Mouse (Mus musculus) thymus, postnatal 0 days (tissue): ENCODE measurements around the gene Cbx1. TPM values are rescaled to one million over a fixed set of nuclear protein-coding genes. Genes with fewer than 3 reads are reported as not detected.
"Not testable (repeated sequence)": the region's sequence is repeated elsewhere in the genome, so short reads cannot be mapped to it uniquely, and the experiment has no call there.

Source experiments
- DNase-seq: peaks from one replicate; pipeline ENCODE4 v3.0.0-alpha.2; 2015; ENCODE audit warnings: low spot score
- polyA plus RNA-seq: library from polyadenylated mRNA; unstranded; fragments of >200 nt; fragmentation: Nextera tagmentation; extraction: Ambion mirVana; gene quantifications from 2 replicates; pipeline ENCODE4 v1.2.1, GENCODE M21; 2015

Gene Cbx1
- polyA plus RNA-seq, 1 experiment from 2014 or later = 129 TPM

DNA sequence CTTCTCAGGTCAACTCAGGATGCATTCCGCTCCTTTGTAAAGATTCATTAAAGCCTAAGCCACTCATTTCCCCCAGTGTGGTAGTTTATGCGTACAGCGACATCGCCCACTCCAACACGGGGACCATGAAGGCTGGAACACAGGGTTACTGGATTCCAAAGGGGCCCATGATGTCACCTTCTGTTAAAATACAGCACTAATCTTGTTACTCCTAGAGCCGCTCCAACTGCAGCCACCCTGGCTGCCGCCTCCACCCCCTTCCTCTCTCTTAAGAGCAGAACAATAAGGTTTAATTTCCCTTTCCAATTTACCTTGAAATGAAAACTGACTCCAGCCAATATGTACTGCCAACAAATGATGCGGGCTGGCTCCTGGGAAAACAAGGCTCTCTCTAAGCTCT, 13.9 kb upstream of the Cbx1 start:
- DNase-seq = no peak

DNA sequence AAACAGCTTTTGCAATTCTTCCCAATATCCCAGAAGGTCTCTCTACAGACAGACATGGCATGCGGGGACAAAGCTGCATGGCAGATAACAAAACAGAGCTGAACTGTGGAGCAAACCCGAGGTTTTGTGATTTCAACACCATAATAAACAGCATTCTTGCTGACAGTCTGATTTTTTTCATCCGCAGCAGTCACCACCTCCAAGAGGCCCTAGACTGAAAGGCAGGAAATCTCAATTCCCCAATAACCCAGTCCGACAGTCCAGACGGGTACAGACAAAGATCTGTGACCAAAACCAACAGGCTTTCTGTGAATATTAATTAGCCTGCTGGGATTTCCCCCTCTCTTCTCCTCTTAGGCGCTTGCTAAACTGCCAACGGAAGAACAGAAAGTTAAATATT, 13.3 kb upstream of the Cbx1 start:
- no peak for DNase-seq

DNA sequence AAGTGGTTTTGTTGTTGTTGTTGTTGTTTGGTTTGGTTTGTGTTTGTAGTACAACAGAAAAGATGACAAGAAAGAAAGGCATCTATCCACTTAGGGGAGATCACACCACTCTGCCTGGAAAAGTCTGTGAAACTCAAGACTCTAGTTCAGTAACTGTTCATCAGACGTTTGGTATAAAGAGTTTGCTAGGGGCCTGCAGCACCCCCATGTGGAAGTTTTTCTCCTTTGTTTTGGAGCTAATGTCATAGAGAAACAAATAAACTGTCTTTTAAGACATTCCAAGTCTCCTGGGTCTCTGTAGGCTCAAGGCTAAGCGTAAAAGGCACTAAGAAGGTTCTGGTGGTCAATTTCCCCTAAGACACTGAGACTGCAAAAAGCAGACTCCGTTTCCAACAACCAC, 12.9 kb upstream of the Cbx1 start:
- peak; percentile 13 for DNase-seq

DNA sequence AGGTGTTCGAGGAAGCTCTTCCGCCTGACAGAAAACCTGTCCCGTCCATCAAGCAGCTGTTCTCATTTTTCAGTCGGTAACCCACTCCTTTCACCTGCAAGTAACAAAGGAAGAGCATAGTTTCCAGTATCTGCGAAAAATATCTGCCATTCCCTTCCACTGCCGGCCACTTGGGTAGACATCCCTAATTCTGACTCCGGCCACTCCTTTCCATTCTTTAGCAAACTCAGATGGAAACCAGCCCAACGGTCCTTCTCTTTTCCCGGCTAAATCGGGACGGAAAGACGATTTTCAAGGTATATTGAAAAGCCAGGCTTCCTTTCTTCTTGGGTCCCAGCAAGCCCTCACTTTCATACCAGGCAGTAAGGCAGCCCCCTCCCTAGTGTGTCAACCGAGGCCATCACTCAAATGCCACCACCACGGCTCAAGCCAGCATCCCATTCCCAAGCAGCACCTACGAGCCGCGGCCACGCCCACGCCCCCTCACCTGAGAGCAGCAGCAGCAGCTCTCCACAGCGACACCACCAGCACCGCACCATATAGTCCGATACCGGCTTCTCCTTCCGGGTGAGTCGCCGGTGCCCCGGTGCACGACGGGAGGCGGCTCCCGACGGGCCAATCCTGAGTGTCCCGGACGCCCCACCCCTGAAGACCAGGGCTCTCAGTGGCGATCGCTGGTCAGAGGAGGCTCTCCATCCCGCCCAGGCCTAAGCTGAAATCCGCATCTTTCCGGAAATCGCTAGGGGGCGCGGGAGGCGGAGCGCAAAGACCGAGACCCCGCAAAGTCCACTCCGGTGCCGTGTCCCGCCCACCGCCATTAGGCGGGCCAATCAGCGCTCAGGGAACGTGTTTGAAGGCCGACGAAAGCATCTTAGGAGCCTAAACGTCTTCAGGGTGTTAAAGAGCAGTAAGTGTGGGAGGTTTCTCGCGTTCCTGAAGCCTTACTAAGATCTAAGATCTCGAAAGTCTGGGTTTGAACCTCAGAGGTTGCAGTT, 11.7 kb upstream of the Cbx1 start, which contains the start of gene Snx11:
Gene Snx11 (minus strand): TSS at position 592 of the 995 bp plus-strand sequence.
- DNase-seq = peak; percentile 95

DNA sequence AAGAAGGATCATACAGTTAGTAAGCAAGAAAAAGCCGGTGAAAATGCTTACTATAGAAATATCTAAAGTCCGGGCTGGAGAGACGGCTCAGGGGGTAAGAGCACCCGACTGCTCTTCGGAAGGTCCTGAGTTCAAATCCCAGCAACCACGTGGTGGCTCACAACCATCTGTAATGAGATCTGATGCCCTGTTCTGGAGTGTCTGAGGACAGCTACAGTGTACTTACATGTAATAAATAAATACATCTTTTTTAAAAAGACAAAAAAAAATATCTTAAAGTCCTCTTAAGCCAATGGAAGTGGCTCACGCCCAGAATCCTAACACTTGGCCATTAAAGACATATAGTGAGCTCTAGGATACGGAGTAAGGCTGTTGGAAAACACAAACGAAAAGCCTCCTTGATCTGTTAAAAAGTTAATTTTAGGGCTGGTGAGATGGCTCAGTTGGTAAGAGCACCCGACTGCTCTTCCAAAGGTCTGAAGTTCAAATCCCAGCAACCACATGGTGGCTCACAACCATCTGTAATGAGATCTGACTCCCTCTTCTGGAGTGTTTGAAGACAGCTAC, 10.8 kb upstream of the Cbx1 start:
- DNase-seq = not testable (repeated sequence)

DNA sequence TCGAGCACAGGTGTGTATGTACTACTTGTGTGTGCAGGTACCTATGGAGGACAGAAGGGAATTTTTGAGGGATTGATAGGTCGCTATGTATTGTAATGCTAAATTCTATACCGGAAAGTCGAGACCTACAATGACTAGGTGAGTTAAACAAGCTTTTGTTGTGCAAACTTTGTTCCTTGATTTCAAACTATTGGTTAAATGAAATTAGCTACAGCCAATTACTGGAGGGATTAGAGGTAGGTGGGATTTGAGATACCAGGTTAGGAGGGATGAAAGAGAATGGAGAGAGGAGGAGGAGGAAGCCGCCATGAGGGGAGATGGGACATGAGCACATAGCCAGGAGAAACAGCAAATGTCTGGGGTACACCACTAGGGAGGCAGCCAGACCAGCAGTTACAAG, 8.6 kb upstream of the Cbx1 start:
- no peak for DNase-seq

DNA sequence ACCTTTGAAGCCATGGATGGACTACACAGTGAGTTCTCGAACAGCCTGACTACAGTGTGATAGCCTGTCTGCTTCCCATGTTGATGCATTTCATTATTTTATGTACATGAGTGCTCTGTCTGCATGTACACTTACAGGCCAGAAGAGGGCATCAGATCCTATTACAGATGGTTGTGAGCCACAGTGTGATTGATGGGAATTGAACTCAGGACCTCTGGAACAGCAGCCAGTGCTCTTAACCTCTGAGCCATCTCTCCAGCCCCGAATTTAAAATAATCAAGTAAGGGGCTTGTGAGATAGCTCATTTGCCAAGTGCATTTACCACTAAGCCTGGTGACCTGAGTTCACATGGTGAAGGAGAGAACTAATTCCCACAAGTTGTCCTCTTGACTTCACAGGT, 7.5 kb upstream of the Cbx1 start:
- DNase-seq = peak; percentile 25

DNA sequence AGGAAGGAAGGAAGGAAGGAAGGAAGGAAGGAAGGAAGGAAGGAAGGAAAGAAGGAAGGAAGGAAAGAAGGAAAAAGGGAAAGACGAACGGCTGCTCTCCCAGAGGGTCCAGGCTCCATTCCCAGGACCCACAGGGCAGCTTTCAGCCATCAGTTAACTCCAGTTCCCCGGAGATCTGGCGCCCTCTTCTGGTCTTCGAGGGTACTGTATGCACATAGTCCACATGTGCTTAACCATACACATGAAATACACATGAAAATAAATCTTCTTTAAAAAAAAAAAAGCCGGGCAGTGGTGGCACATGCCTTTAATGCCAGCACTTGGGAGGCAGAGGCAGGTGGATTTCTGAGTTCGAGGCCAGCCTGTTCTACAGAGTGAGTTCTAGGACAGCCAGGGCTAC, 4.1 kb upstream of the Cbx1 start:
- peak; percentile 64 for DNase-seq

DNA sequence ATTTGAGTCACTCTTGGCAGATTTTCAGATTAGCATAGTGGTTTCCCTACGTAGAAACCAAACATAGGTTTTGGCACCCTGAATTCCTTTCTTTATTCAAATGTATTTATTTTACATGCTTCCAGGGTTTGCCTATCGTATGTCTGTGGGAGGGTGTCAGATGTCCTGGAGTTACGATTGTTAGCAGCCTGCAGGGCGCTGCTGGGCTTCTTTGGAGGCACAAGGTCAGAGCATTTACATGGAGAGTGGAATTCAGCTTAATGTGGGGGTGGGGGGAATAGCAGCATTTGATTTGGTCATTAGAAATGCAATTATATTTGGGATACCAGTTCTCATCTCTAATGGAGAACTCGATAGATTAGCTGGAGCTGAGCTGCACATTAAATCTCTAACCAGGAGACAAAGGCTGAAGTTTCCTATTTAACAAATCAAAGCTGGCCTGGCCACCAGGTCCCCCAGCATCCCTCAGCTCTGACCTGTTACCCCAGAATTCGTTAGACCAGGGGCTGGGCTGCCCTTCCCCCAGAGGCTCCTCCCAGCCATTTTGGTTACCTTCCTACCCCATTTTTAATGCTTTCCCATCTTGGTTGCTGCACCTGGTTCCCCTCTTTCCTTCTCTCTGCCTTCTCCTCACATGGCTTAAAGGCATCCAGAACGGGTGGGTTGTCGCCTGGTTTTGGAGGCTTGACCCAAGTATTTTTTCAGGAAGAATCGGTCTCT, 2.0 kb upstream of the Cbx1 start:
- DNase-seq = no peak

DNA sequence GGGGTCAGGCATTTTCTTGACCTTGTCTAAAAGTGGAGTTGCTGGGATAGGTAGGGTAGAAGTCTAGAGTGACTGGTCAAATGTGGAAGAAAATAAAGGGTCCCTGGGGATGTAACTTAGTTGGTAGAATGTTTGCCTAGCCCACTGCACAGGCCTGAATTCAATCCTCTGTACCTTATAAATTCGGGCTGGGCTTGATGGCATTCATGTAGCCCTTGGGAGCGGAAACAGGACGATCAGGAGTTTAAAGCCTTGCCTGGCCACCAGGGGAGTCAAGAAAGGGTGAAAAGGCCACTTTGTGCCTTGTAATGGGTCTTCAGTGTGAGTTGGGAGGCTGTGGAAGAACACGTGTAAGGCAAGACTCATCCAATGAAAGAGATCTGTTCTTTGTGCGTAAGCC, 1.1 kb downstream of the Cbx1 start:
- peak; percentile 6 for DNase-seq

DNA sequence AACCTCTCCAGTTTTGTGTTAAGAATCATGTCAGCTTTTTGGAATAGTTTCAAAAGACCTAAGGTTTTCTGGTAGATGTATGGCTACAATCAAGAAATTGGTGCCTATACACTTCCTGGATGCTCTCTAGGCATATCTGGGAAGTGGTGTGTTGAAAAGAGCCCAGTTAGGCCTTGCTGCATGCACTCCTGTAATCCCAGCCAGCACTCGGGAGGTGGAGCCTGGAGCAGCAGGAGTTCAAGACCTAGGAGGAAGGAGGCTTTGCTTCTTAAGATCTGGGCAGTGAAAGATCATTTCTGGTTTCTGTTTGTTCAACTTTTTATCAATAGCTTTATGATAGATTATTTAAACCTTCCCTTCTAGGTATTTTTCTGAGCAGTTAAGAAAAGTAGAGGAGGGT, 1.8 kb downstream of the Cbx1 start:
- no peak for DNase-seq

DNA sequence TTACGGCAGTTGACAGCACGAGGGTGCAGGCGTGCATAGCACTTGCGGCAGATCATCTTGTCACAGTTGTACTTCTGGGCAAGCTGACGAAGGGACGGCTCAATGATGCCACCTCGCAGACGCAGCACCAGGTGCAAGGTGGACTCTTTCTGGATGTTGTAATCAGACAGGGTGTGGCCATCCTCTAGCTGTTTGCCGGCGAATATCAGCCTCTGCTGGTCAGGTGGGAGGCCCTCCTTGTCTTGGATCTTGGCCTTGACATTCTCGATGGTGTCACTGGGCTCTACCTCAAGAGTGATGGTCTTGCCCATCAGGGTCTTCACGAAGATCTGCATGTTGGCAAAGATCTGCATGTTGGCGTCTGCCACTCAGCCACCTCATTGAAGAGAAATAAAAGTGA, 6.6 kb downstream of the Cbx1 start:
- DNase-seq = no peak

DNA sequence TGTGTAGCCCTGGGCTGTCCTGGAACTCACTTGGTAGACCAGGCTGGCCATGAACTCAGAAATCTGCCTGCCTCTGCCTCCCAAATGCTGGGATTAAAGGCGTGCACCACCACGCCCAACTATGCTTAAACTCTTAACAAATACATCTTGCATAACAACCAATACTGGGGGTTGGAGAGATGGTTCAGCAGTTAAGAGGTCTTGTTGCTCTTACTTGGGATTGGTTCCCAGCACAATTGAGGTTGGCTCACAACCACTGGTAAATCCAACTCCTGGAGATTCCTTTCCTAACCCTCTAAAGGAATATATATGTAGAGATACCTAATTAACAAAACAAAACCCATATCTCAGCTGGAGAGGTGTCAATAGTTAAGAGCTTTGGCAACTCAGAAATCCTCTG, 7.2 kb downstream of the Cbx1 start:
- no peak for DNase-seq

DNA sequence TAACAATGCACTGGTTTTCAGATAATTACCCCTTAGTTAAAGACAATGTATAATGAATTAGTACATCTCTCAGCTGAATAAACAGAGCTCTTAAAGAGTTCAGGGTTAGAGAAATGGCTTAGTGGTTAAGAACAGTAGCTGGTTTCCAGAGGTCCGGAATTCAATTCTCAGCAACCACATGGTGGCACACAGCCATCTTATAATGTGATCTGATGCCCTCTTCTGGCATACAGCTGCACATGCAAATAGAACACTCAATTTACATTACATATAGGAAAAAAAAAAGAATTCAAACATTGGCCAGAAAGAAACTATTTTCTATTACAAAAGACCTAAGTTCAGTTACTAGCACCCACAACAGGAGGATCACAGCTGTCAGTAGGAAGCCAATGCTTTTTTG, 7.7 kb downstream of the Cbx1 start:
- peak; percentile 8 for DNase-seq

DNA sequence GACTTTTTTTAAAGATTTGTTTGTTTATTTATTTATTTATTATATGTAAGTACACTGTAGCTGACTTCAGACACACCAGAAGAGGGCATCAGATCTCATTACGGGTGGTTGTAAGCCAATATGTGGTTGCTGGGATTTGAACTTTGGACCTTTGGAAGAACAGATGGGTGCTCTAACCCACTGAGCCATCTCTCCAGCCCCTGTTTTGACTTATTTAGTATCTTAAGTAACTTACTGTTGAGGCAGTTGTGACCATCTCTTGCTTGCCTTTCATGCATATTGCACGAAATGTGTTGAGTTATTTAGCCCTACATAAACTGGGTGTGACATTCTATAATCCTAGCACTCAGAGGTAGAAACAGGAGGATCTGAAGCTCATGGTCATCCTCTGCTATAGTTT, 10.6 kb downstream of the Cbx1 start:
- no peak for DNase-seq

DNA sequence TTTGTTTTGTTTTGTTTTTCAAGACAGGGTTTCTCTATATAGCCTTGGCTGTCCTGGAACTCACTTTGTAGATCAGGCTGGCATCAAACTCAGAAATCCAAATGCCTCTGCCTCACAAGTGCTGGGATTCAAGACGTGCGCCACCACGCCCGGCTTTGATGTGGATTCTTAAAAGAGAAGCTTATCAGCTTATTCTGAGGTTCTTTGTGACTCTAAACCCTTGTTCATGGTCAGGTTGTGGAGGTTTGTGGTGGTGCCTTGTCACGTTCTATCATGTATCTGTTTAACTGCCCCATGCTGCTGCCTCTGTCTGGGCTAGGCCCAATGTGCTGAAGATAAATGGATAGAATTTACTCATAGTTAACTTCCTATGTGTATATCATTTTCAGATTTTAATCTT, 16.7 kb downstream of the Cbx1 start:
- DNase-seq = no peak

DNA sequence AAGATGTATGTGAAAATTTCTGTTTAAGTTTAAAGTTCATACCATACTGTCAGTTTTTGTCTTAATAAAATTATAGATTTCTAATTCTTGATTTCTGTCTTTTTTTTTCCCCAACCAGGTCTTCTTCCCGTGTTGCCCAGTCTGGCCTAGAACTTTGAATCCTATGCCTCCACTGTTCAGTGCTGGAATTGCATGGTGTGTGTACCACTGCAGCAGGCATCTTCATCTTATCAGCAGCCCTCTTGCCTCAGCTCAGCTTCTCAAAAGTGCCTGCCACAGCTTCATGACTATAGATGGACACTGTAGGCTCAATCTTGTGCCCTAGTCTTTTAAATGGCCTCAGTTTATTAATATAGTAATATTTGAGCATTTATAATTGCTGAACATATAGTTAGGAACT, 19.1 kb downstream of the Cbx1 start:
- no peak for DNase-seq

DNA sequence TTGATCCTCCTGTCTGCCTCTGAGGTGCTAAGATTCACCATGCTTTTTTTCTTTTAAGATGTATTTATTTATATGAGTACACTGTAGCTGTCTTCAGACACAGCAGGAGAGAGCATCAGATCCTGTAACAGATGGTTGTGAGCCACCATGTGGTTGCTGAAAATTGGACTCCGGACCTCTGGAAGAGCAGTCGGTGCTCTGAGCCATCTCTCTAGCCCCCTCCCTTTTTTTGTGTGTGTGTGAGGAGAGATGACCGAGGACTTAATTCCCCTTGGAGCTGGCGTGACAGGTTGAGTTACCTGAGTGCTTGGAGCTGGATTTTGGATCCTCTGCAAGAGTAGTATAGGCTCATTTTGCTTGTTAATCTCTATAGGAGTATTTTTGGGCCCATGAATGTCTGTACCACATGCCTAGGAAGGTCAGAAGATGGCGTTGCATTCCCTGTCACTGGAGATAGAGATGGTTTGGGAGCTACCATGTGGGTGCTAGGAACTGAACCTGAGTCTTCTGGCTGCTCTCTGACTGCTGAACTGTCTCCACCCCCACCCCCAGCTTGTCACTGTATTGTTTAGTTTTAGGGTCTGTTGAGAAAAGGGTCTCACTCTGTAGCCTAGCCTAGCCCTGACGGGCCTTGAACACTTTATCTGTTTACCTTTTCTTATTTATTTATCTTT, 20.8 kb downstream of the Cbx1 start:
- DNase-seq = no peak

DNA sequence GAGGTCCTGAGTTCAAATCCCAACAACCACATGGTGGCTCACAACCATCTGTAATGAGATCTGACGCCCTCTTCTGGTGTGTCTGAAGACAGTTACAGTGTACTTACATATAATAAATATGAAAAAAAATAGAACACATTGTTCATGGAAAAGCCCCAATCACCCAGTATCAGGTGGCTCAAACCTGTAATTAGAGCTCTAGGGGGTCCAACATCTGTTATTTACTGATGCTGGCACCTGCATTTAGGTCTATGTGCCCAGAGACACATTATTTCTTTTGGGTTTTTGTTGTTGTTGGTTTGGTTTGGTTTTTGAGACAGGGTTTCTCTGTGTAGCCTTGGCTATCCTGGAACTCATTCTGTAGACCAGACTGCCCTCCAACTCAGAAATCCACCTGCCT, 22.3 kb downstream of the Cbx1 start:
- DNase-seq = not testable (repeated sequence)

DNA sequence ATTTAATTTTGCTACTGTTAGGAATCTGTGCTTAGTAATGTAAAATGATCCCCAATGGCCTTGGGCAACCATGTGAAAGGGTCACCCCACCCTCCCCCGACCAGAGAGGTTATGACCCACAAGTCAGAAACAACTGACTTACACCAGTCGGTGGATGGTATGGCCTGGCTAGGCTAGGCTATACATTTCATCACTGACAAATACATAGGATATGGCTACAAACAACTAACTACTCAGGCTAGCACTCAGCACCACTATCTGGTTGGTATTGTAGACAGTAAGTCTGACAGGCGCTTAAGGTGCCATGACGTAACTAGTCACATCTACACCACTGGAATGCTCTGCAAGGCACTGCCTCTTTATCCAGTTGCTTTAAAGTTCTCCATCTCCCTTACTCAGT, 24.5 kb downstream of the Cbx1 start:
- no peak for DNase-seq

DNA sequence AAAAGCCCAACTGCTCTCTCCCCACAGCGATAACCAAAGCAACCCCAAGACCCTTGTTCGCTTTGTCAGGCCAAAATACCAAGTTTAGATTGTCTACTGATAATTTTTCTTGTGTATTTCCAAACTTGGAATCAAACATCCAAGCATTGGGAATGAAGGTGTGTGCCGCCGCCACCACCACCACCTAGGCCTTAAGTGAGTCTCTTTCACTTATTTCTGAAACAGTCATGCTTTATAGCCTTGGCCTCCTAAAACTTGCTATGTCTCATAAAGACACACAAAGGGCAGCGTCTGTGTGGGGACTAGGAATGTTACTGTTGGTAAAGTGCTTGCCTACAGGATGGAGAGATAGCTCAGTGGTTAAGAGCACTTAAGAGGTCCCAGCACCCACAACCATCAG, 25.0 kb downstream of the Cbx1 start:
- no peak for DNase-seq

DNA sequence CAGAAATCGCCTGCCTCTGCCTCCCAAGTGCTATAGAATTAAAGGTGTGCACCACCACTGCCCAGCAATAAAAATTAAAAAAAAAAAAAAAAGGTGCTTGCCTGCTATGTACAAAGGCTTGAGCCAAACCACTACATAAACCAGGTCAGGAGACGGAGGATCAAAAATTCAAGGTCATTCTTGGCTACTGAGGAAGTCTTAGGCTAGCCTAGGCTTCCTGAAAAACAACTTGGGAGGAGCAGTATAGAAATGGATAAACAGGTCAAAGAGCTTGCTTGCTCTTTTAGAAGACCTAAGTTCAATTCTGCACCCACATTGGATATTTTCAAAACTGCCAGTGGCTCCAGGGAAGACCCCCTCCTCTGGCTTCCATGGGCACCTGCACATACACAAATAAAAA, 25.5 kb downstream of the Cbx1 start:
- no peak for DNase-seq
